Mouse (Mus musculus) layer of hippocampus, adult 8-10 months (tissue): ENCODE data around the gene Oxld1. TPM values are rescaled to one million over a fixed set of nuclear protein-coding genes. Genes with fewer than 3 reads are reported as not detected.
"Not testable (repeated sequence)": the region's sequence is repeated elsewhere in the genome, so short reads cannot be mapped to it uniquely, and the experiment has no call there.

Source experiments
- DNase-seq, 2 experiments: peaks; one replicate each; pipeline ENCODE4 v3.0.0; 2022; ENCODE audit warnings: low spot score in 2 of 2
- total RNA-seq, 4 experiments: library from RNA; stranded (reverse); gene quantifications; 2 replicates each; pipeline ENCODE4 v1.2.4; 2022

Gene Oxld1
- total RNA-seq, 4 experiments from 2014 or later = 15.7 to 19.0 (median 17.2) TPM

- no peak for DNase-seq
These were observed 31.1 kb downstream of the Oxld1 start for GRCm38 (mm10) chr11:120426727-120427126.

GRCm38 (mm10) chr11:120423569-120424295 lies 34.1 kb downstream of the Oxld1 start:
- DNase-seq = peak; percentile 19 to 61

- DNase-seq = no peak
These were observed 35.0 kb downstream of the Oxld1 start for GRCm38 (mm10) chr11:120422651-120423568.

- DNase-seq = no peak
These were observed 39.3 kb downstream of the Oxld1 start for GRCm38 (mm10) chr11:120418592-120418991.

GRCm38 (mm10) chr11:120417852-120418251 lies 40.0 kb downstream of the Oxld1 start:
- DNase-seq = no peak

GRCm38 (mm10) chr11:120413621-120414020 lies 44.2 kb downstream of the Oxld1 start:
- not testable (repeated sequence) for DNase-seq

Other genes with a start within 250 kb of the Oxld1 start
- 10 to 100 TPM; 20.0 to 23.4 (median 21.4) TPM for gene Bahcc1, start 225.1 kb downstream of the Oxld1 start, total RNA-seq
- gene Actg1, start 109.5 kb downstream of the Oxld1 start, total RNA-seq = 1,000 to 10,000 TPM; 1,218 to 1,398 (median 1,309) TPM
- gene Fscn2, start 96.5 kb downstream of the Oxld1 start, total RNA-seq = under 1 TPM in 3 of 4 experiments, not detected in 1; 0.49 to 0.79 (median 0.73) TPM
- 10 to 100 TPM; 16.8 to 19.8 (median 18.7) TPM for gene Faap100, start 79.3 kb downstream of the Oxld1 start, total RNA-seq
- 10 to 100 TPM; 62.8 to 68.5 (median 66.1) TPM for gene Nploc4, start 20.4 kb downstream of the Oxld1 start, total RNA-seq
- gene Tspan10, start 15.4 kb downstream of the Oxld1 start, total RNA-seq = 1 to 10 TPM in 1 of 4 experiments, not detected in 3; 2.4 TPM
- gene Pde6g, start 4.6 kb downstream of the Oxld1 start, total RNA-seq = under 1 TPM in 3 of 4 experiments, not detected in 1; 0.38 to 0.91 (median 0.50) TPM
- gene Ccdc137, start within 50 bp of the Oxld1 start, total RNA-seq = 10 to 100 TPM; 24.7 to 37.0 (median 27.4) TPM
- gene Arl16, start 9.5 kb upstream of the Oxld1 start, total RNA-seq = 10 to 100 TPM; 46.9 to 50.6 (median 50.3) TPM
- 10 to 100 TPM; 63.7 to 66.0 (median 64.4) TPM for gene Mrpl12, start 26.5 kb upstream of the Oxld1 start, total RNA-seq
- gene Slc25a10, start 33.8 kb upstream of the Oxld1 start, total RNA-seq = 10 to 100 TPM; 22.9 to 28.6 (median 25.0) TPM
- under 1 TPM in 1 of 4 experiments, not detected in 3; 0.25 TPM for gene Gcgr, start 72.6 kb upstream of the Oxld1 start, total RNA-seq
- gene Mcrip1, start 91.7 kb upstream of the Oxld1 start, total RNA-seq = 10 to 100 TPM; 61.1 to 68.7 (median 63.3) TPM
- not detected for gene Ppp1r27, start 93.1 kb upstream of the Oxld1 start, total RNA-seq
- gene P4hb, start 115.2 kb upstream of the Oxld1 start, total RNA-seq = 100 to 1,000 TPM; 119 to 147 (median 134) TPM
- gene Arhgdia, start 123.6 kb upstream of the Oxld1 start, total RNA-seq = 100 to 1,000 TPM; 268 to 314 (median 278) TPM
- gene Alyref, start 140.3 kb upstream of the Oxld1 start, total RNA-seq = 10 to 100 TPM; 38.1 to 61.8 (median 52.9) TPM
- gene Anapc11, start 140.4 kb upstream of the Oxld1 start, total RNA-seq = 10 to 100 TPM; 91.1 to 99.6 (median 93.6) TPM
- gene Npb, start 150.4 kb upstream of the Oxld1 start, total RNA-seq = 1 to 10 TPM in 3 of 4 experiments, not detected in 1; 1.3 to 2.7 (median 1.5) TPM
- 100 to 1,000 TPM; 142 to 164 (median 149) TPM for gene Pcyt2, start 159.9 kb upstream of the Oxld1 start, total RNA-seq
- 10 to 100 TPM; 43.5 to 49.9 (median 45.4) TPM for gene Sirt7, start 167.2 kb upstream of the Oxld1 start, total RNA-seq
- gene Mafg, start 175.5 kb upstream of the Oxld1 start, total RNA-seq = 10 to 100 TPM; 70.7 to 89.1 (median 77.4) TPM
- 1 to 10 TPM; 1.1 to 1.6 (median 1.3) TPM for gene Pycr1, start 185.7 kb upstream of the Oxld1 start, total RNA-seq
- gene Myadml2, start 190.1 kb upstream of the Oxld1 start, total RNA-seq = 1 to 10 TPM; 3.6 to 8.2 (median 6.0) TPM
- gene Notum, start 203.1 kb upstream of the Oxld1 start, total RNA-seq = 1 to 10 TPM; 1.5 to 5.4 (median 5.2) TPM
- gene Aspscr1, start 214.9 kb upstream of the Oxld1 start, total RNA-seq = 10 to 100 TPM; 53.0 to 61.0 (median 55.6) TPM